Mouse (Mus musculus): Measurements from ENCODE around the gene Itih1.

GRCm38 (mm10) chr14:30943038-30943437, at the start of gene Itih1:
- TF ChIP-seq POLR2A (IDR thresholded peaks at IDR 0.05; ENCODE audit: low read depth, low read length) (no peak), CTCF (IDR thresholded peaks at IDR 0.05; ENCODE audit: extremely low read depth, insufficient read depth, insufficient read length, insufficient replicate concordance) (no peak)
